Mouse (Mus musculus) lung, postnatal 0 days (tissue): ENCODE data around the gene Rgs6.

Experiments used
- CTCF ChIP-seq: IDR thresholded peaks from 2 replicates; pipeline ENCODE4 v1.5.1; 2016; ENCODE audit warnings: antibody characterized with exemption, mild to moderate bottlenecking
- EP300 ChIP-seq: IDR thresholded peaks from 2 replicates; pipeline ENCODE4 v1.6.1; 2016; ENCODE audit warnings: antibody characterized with exemption, mild to moderate bottlenecking, control low read depth

GRCm38 (mm10) chr12:82616486-82616812 lies 28.4 kb downstream of the Rgs6 start:
- TF ChIP-seq CTCF = no peak
- no peak for TF ChIP-seq EP300
